Mouse (Mus musculus): Measurements from ENCODE around the gene Bax. TPM values are rescaled to one million over a fixed set of nuclear protein-coding genes. Genes with fewer than 3 reads are reported as not detected.

The Bax gene
- polyA plus RNA-seq, 1 experiment from 2014 or later = 89.9 TPM

DNA sequence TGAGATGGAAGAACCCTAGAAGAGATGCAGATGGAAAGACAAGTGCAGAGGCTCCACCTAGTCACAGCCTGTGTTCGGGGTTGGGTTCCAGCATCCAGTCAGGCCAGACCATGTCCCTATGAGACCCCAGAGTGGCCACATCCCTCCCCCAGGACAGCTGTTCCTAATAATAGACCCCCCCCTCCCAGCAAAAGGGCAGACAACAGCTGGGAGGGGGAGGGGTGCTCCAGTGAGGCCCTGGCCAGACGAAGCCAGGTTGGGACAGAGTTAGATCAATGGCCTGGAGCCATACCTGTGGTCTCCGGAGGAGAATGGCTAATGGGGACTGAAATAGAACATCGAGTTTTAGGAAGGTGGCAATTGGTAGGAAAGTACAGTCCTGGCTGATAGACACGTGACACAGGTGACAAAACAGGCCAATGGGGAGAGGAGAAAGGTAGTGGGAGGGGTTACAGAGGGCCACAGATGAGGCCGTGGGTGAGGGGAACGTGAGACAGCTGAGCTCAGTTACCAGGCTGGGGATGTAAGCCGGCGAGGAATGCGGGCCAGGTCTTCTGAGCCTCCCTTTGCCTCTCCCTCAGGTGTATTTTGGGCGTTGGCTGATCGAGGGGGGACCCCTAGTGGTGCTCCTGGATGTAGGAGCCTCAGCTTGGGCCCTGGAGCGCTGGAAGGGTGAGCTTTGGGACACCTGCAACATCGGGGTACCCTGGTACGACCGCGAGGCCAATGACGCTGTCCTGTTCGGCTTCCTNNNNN lies 29.0 kb downstream of the Bax start, which contains the start of gene Ruvbl2:
Gene Ruvbl2, minus strand, starts transcription at position 576 of the 756 bp plus-strand sequence.
- H3K9me3 ChIP-seq (ENCODE audit: control insufficient read depth, low read length) = no peaks in the 10 kb centered on the region
- peak within 1 kb of the TSS; percentile 16; the same call in 1 of the 2 replicates for H3K9ac ChIP-seq (ENCODE audit: low read length)
- 28% methylated on average over 19 of the region's 19 CpGs for WGBS
- peaks cover 19 to 37% of the 10 kb centered on the region in 2 experiments for H3K4me1 ChIP-seq (ENCODE audit: control insufficient read depth in 2 of 2, insufficient read depth in 2 of 2, low read length in 2 of 2)
- no peak for ATAC-seq (ENCODE audit: insufficient number of reproducible peaks, insufficient read depth, low FRiP score, low read depth)
- H3K27me3 ChIP-seq (ENCODE audit: control insufficient read depth, insufficient read depth, low read length) = no peaks in the 10 kb centered on the region
- H3K4me2 ChIP-seq (ENCODE audit: low read length) = peak within 1 kb of the TSS; percentile 65
- no peak within 1 kb of the TSS for H3K4me3 ChIP-seq (ENCODE audit: control insufficient read depth in 1 of 2, insufficient read depth in 1 of 2, low read depth in 1 of 2, low read length in 2 of 2)
- no peak within 1 kb of the TSS for H3K27ac ChIP-seq (replicated peaks in 1 of 2; ENCODE audit: control insufficient read depth in 1 of 2, insufficient read depth in 1 of 2, low read depth in 2 of 2, low read length in 2 of 2)
- peaks cover 47% of the 10 kb centered on the region for H3K36me3 ChIP-seq (ENCODE audit: control insufficient read depth, insufficient read depth, low read length)

- H3K27ac ChIP-seq (replicated peaks in 1 of 2; ENCODE audit: control insufficient read depth in 1 of 2, insufficient read depth in 1 of 2, low read depth in 2 of 2, low read length in 2 of 2) = no peak overlapping the region
- ATAC-seq (ENCODE audit: insufficient number of reproducible peaks, insufficient read depth, low FRiP score, low read depth) = no peak
- peak overlapping the region; percentile 65 for H3K4me2 ChIP-seq (ENCODE audit: low read length)
- 49% methylated on average over 6 of the region's 6 CpGs for WGBS
- peak overlapping the region; percentile 9; the same call in 1 of the 2 replicates for H3K9ac ChIP-seq (ENCODE audit: low read length)
- H3K4me1 ChIP-seq (ENCODE audit: control insufficient read depth in 2 of 2, insufficient read depth in 2 of 2, low read length in 2 of 2) = peaks cover 19 to 37% of the 10 kb centered on the region in 2 experiments
- no peaks in the 10 kb centered on the region for H3K9me3 ChIP-seq (ENCODE audit: control insufficient read depth, low read length)
- no peaks in the 10 kb centered on the region for H3K27me3 ChIP-seq (ENCODE audit: control insufficient read depth, insufficient read depth, low read length)
- H3K36me3 ChIP-seq (ENCODE audit: control insufficient read depth, insufficient read depth, low read length) = peaks cover 41% of the 10 kb centered on the region
- H3K4me3 ChIP-seq (ENCODE audit: control insufficient read depth in 1 of 2, insufficient read depth in 1 of 2, low read depth in 1 of 2, low read length in 2 of 2) = no peak overlapping the region
Observed at GRCm38 (mm10) chr7:45437046-45437445, 29.7 kb downstream of the Bax start.

GRCm38 (mm10) chr7:45436444-45436843 lies 30.3 kb downstream of the Bax start:
- WGBS = 82% methylated on average over 5 of the region's 5 CpGs
- ATAC-seq (ENCODE audit: insufficient number of reproducible peaks, insufficient read depth, low FRiP score, low read depth) = no peak
- peaks cover 40% of the 10 kb centered on the region for H3K36me3 ChIP-seq (ENCODE audit: control insufficient read depth, insufficient read depth, low read length)
- no peaks in the 10 kb centered on the region for H3K9me3 ChIP-seq (ENCODE audit: control insufficient read depth, low read length)
- H3K4me1 ChIP-seq (ENCODE audit: control insufficient read depth in 2 of 2, insufficient read depth in 2 of 2, low read length in 2 of 2) = peaks cover 19 to 37% of the 10 kb centered on the region in 2 experiments
- H3K27ac ChIP-seq (replicated peaks in 1 of 2; ENCODE audit: control insufficient read depth in 1 of 2, insufficient read depth in 1 of 2, low read depth in 2 of 2, low read length in 2 of 2) = no peak overlapping the region
- H3K27me3 ChIP-seq (ENCODE audit: control insufficient read depth, insufficient read depth, low read length) = no peaks in the 10 kb centered on the region
- peak overlapping the region; percentile 90 for H3K9ac ChIP-seq (ENCODE audit: low read length)
- H3K4me3 ChIP-seq (ENCODE audit: control insufficient read depth in 1 of 2, insufficient read depth in 1 of 2, low read depth in 1 of 2, low read length in 2 of 2) = no peak overlapping the region
- peak overlapping the region; percentile 65 for H3K4me2 ChIP-seq (ENCODE audit: low read length)

DNA sequence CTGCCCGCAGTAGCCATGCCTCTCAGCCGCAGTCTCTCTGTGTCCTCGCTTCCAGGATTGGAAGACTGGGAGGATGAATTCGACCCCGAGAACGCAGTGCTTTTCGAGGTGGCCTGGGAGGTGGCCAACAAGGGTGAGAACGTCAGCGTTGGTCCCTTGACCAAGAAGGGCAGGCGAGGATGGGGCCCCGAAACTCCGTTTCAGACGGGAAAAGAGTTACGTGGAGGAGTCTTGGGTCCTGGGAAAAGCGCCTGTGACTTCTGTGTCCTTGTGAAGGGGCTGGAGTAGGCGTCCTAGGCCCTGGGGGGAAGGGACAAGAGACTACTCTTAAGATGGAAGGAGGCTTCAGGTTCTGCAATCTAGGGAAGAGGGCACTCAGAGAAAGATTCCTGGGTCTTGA lies 31.7 kb downstream of the Bax start:
- Histone ChIP-seq H3K27ac (replicated peaks in 1 of 2; ENCODE audit: control insufficient read depth in 1 of 2, insufficient read depth in 1 of 2, low read depth in 2 of 2, low read length in 2 of 2) (peak overlapping the region; percentile 85 to 90), H3K4me1 (ENCODE audit: control insufficient read depth in 2 of 2, insufficient read depth in 2 of 2, low read length in 2 of 2) (peaks cover 19 to 37% of the 10 kb centered on the region in 2 experiments), H3K4me2 (ENCODE audit: low read length) (peak overlapping the region; percentile 65), H3K9ac (ENCODE audit: low read length) (peak overlapping the region; percentile 90), H3K27me3 (ENCODE audit: control insufficient read depth, insufficient read depth, low read length) (no peaks in the 10 kb centered on the region), H3K4me3 (ENCODE audit: control insufficient read depth in 1 of 2, insufficient read depth in 1 of 2, low read depth in 1 of 2, low read length in 2 of 2) (peak overlapping the region; percentile 69 to 83), H3K36me3 (ENCODE audit: control insufficient read depth, insufficient read depth, low read length) (peaks cover 40% of the 10 kb centered on the region), H3K9me3 (ENCODE audit: control insufficient read depth, low read length) (no peaks in the 10 kb centered on the region)
- ATAC-seq (ENCODE audit: insufficient number of reproducible peaks, insufficient read depth, low FRiP score, low read depth) = no peak
- under 1% methylated on average over 16 of the region's 16 CpGs for whole genome bisulfite sequencing

DNA sequence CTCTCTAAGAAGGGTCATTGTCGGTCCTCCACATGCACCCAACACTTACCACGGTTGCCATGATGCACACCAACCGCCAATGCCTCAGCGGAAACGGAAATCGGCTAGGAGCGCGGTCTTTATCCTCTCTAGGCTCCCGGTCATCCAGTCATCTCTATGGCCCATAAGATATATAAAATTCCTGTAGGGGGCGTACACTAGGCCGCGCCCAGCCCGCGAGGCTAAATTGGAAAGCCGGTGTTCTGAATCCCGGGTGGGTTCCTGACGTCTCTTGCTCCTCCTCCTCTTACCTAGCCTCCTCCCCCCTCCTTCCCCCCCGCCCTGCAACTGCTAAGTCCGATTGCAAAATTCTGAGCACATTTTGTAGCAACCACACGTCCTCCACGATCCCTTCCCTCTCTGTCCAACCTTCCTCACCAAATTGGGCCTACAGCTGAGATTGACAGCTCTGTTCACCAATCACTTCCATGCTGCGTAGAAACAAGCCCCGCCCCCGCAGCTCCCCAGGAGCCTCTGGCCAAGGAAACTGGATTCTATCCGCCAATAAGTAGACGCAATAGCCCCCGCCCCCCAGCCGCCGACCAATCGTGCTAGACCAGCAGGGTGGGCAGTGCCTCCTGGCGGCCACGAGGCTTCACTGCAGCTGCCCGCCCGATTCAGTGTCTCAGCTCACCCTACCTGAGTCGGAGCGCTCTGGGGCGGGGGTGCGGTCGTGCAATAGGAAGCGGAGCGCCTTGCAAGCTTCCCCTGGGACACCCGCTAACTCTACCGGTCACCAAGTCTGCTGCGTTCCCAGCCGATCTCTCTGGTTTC lies 32.3 kb downstream of the Bax start, which contains the start of gene Gys1:
Gene Gys1, plus strand, starts transcription at position 642 of the 813 bp plus-strand sequence.
- Histone ChIP-seq H3K27me3 (ENCODE audit: control insufficient read depth, insufficient read depth, low read length) (no peaks in the 10 kb centered on the region), H3K4me3 (ENCODE audit: control insufficient read depth in 1 of 2, insufficient read depth in 1 of 2, low read depth in 1 of 2, low read length in 2 of 2) (peak within 1 kb of the TSS; percentile 72 to 83), H3K27ac (replicated peaks in 1 of 2; ENCODE audit: control insufficient read depth in 1 of 2, insufficient read depth in 1 of 2, low read depth in 2 of 2, low read length in 2 of 2) (peak within 1 kb of the TSS; percentile 90 to 91), H3K9ac (ENCODE audit: low read length) (peak within 1 kb of the TSS; percentile 90), H3K36me3 (ENCODE audit: control insufficient read depth, insufficient read depth, low read length) (peaks cover 40% of the 10 kb centered on the region), H3K9me3 (ENCODE audit: control insufficient read depth, low read length) (no peaks in the 10 kb centered on the region), H3K4me2 (ENCODE audit: low read length) (peak within 1 kb of the TSS; percentile 78), H3K4me1 (ENCODE audit: control insufficient read depth in 2 of 2, insufficient read depth in 2 of 2, low read length in 2 of 2) (peaks cover 19 to 37% of the 10 kb centered on the region in 2 experiments)
- under 1% methylated on average over 45 of the region's 45 CpGs for WGBS
- ATAC-seq (ENCODE audit: insufficient number of reproducible peaks, insufficient read depth, low FRiP score, low read depth) = peak; percentile 94

GRCm38 (mm10) chr7:45433835-45434202 lies 32.9 kb downstream of the Bax start:
- peak overlapping the region; percentile 76 to 91 for H3K27ac ChIP-seq (replicated peaks in 1 of 2; ENCODE audit: control insufficient read depth in 1 of 2, insufficient read depth in 1 of 2, low read depth in 2 of 2, low read length in 2 of 2)
- no peaks in the 10 kb centered on the region for H3K27me3 ChIP-seq (ENCODE audit: control insufficient read depth, insufficient read depth, low read length)
- no peaks in the 10 kb centered on the region for H3K9me3 ChIP-seq (ENCODE audit: control insufficient read depth, low read length)
- peaks cover 19 to 37% of the 10 kb centered on the region in 2 experiments for H3K4me1 ChIP-seq (ENCODE audit: control insufficient read depth in 2 of 2, insufficient read depth in 2 of 2, low read length in 2 of 2)
- H3K4me3 ChIP-seq (ENCODE audit: control insufficient read depth in 1 of 2, insufficient read depth in 1 of 2, low read depth in 1 of 2, low read length in 2 of 2) = peak overlapping the region; percentile 60 to 72
- WGBS = under 1% methylated on average over 7 of the region's 7 CpGs
- H3K4me2 ChIP-seq (ENCODE audit: low read length) = peak overlapping the region; percentile 78
- peak overlapping the region; percentile 81 for H3K9ac ChIP-seq (ENCODE audit: low read length)
- H3K36me3 ChIP-seq (ENCODE audit: control insufficient read depth, insufficient read depth, low read length) = peaks cover 42% of the 10 kb centered on the region
- ATAC-seq (ENCODE audit: insufficient number of reproducible peaks, insufficient read depth, low FRiP score, low read depth) = no peak

- H3K9ac ChIP-seq (ENCODE audit: low read length) = no peak overlapping the region
- no peaks in the 10 kb centered on the region for H3K4me1 ChIP-seq (ENCODE audit: control insufficient read depth in 2 of 2, insufficient read depth in 2 of 2, low read length in 2 of 2)
- no peak overlapping the region for H3K4me2 ChIP-seq (ENCODE audit: low read length)
- H3K36me3 ChIP-seq (ENCODE audit: control insufficient read depth, insufficient read depth, low read length) = peaks cover 94% of the 10 kb centered on the region
- no peak for ATAC-seq (ENCODE audit: insufficient number of reproducible peaks, insufficient read depth, low FRiP score, low read depth)
- no peaks in the 10 kb centered on the region for H3K9me3 ChIP-seq (ENCODE audit: control insufficient read depth, low read length)
- no peak overlapping the region for H3K27ac ChIP-seq (replicated peaks in 1 of 2; ENCODE audit: control insufficient read depth in 1 of 2, insufficient read depth in 1 of 2, low read depth in 2 of 2, low read length in 2 of 2)
- no peaks in the 10 kb centered on the region for H3K27me3 ChIP-seq (ENCODE audit: control insufficient read depth, insufficient read depth, low read length)
- H3K4me3 ChIP-seq (ENCODE audit: control insufficient read depth in 1 of 2, insufficient read depth in 1 of 2, low read depth in 1 of 2, low read length in 2 of 2) = no peak overlapping the region
- 90% methylated on average over 8 of the region's 8 CpGs for WGBS
Observed at GRCm38 (mm10) chr7:45426556-45426955, 40.1 kb downstream of the Bax start.
